Mouse (Mus musculus) layer of hippocampus, adult 11-12 months (tissue): Measurements from ENCODE around the gene Tusc2.
A peak's percentile ranks its signal among the peaks of the same experiment; 100 is the strongest.

Experiments used
- DNase-seq: peaks from one replicate; pipeline ENCODE4 v3.0.0; 2022; ENCODE audit warnings: low spot score

Tusc2 gene

GRCm38 (mm10) chr9:107611456-107612190, 48.6 kb downstream of the Tusc2 start:
- no peak for DNase-seq

- DNase-seq = peak; percentile 98
Observed at GRCm38 (mm10) chr9:107612191-107612944, 49.3 kb downstream of the Tusc2 start.

- no peak for DNase-seq
Observed at GRCm38 (mm10) chr9:107612945-107613569, 50.0 kb downstream of the Tusc2 start.

GRCm38 (mm10) chr9:107615035-107615434, 52.0 kb downstream of the Tusc2 start:
- DNase-seq = no peak
